Mouse (Mus musculus) testis, adult 2 months (tissue): ENCODE measurements around the gene Ubox5.

Source experiments
- CTCF ChIP-seq: fragments of 200-500 bp; IDR thresholded peaks from 2 replicates; pipeline ENCODE4 v1.5.1; 2012; ENCODE audit warnings: low read depth, mild to moderate bottlenecking, inconsistent platforms, low read length, moderate library complexity; ENCODE audit not compliant: control insufficient read depth, insufficient read depth, insufficient replicate concordance
- POLR2A ChIP-seq: fragments of 200-500 bp; IDR thresholded peaks from 2 replicates; pipeline ENCODE4 v1.6.1; 2012; ENCODE audit warnings: low read depth, mild to moderate bottlenecking, inconsistent platforms, low read length, moderate library complexity; ENCODE audit not compliant: control insufficient read depth

DNA sequence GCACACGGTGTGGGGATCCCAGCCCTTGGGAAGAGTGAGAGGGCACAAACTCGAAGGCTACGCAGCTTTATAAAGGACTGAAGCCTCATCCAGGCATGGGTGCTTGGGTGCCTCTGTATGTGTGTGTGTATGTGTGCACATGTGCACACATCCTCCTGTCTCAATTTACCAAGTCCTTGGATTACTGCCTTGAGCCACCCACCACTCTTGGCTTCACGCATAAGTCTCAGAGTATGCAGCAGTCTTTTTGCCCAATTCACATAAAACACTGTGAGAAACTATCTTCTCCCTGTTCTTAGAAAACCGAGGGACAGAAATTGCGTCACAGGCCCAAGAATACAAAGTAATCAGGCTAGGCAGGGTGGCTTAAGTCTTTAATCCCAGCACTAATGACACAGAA lies 43.8 kb downstream of the Ubox5 start:
- TF ChIP-seq CTCF: no peak
- no peak for TF ChIP-seq POLR2A
